Mouse (Mus musculus) embryo, embryonic 11 days (tissue): ENCODE results near the gene A430033K04Rik.

Source experiments
- DNase-seq: peaks from one replicate; pipeline ENCODE4 v3.0.0-alpha.2; 2015

Gene A430033K04Rik

GRCm38 (mm10) chr5:138697466-138697865 lies 74.8 kb downstream of the A430033K04Rik start:
- DNase-seq, result no peak
